Mouse (Mus musculus) retina, postnatal 7 days (tissue): ENCODE results near the gene Tex33.

Experiments
- DNase-seq: peaks from one replicate; pipeline ENCODE4 v3.0.0-alpha.2; 2012; ENCODE audit warnings: low read depth, low spot score

The Tex33 gene

GRCm38 (mm10) chr15:78395478-78395962 lies at the start of gene Tex33:
Gene Tex33, minus strand, starts transcription at chr15:78395912.
- no peak for DNase-seq

- DNase-seq, result no peak
Observed at GRCm38 (mm10) chr15:78443857-78444256, 48.1 kb upstream of the Tex33 start.

- DNase-seq, result no peak
Observed at GRCm38 (mm10) chr15:78442231-78442630, 46.5 kb upstream of the Tex33 start.

GRCm38 (mm10) chr15:78438973-78439372 lies 43.3 kb upstream of the Tex33 start:
- DNase-seq, result no peak

- no peak for DNase-seq
Observed at GRCm38 (mm10) chr15:78438505-78438904, 42.8 kb upstream of the Tex33 start.

GRCm38 (mm10) chr15:78438018-78438394 lies 42.3 kb upstream of the Tex33 start:
- no peak for DNase-seq

GRCm38 (mm10) chr15:78437237-78438017 lies 41.7 kb upstream of the Tex33 start:
- DNase-seq, result peak; percentile 6

- DNase-seq, result peak; percentile 52
Observed at GRCm38 (mm10) chr15:78436380-78437192, 40.9 kb upstream of the Tex33 start.

- no peak for DNase-seq
Observed at GRCm38 (mm10) chr15:78435681-78436080, 40.0 kb upstream of the Tex33 start.

- DNase-seq, result peak; percentile 34
Observed at GRCm38 (mm10) chr15:78434896-78435520, 39.3 kb upstream of the Tex33 start.

GRCm38 (mm10) chr15:78431541-78432121 lies 35.9 kb upstream of the Tex33 start:
- no peak for DNase-seq

- no peak for DNase-seq
Observed at GRCm38 (mm10) chr15:78430874-78431273, 35.2 kb upstream of the Tex33 start.

- DNase-seq, result no peak
Observed at GRCm38 (mm10) chr15:78429871-78430622, 34.3 kb upstream of the Tex33 start.

- DNase-seq, result no peak
Observed at GRCm38 (mm10) chr15:78429139-78429459, 33.4 kb upstream of the Tex33 start.

- peak; percentile 23 for DNase-seq
Observed at GRCm38 (mm10) chr15:78428391-78429138, 32.9 kb upstream of the Tex33 start, which contains the start of gene Kctd17. Gene Kctd17, plus strand, starts transcription at chr15:78428564.

- no peak for DNase-seq
Observed at GRCm38 (mm10) chr15:78425230-78425629, 29.5 kb upstream of the Tex33 start.

- no peak for DNase-seq
Observed at GRCm38 (mm10) chr15:78424507-78424906, 28.8 kb upstream of the Tex33 start.

- DNase-seq, result peak; percentile 76
Observed at GRCm38 (mm10) chr15:78422046-78422956, 26.6 kb upstream of the Tex33 start.

- no peak for DNase-seq
Observed at GRCm38 (mm10) chr15:78420395-78420794, 24.7 kb upstream of the Tex33 start.
